Mouse (Mus musculus) lung, postnatal 36 days (tissue): ENCODE measurements around the gene Car7.
"Not testable (repeated sequence)": the region's sequence is repeated elsewhere in the genome, so short reads cannot be mapped to it uniquely, and the experiment has no call there.

Experiments
- DNase-seq: peaks from one replicate; pipeline ENCODE4 v3.0.0; 2022; ENCODE audit warnings: mixed read lengths

The Car7 gene

DNA sequence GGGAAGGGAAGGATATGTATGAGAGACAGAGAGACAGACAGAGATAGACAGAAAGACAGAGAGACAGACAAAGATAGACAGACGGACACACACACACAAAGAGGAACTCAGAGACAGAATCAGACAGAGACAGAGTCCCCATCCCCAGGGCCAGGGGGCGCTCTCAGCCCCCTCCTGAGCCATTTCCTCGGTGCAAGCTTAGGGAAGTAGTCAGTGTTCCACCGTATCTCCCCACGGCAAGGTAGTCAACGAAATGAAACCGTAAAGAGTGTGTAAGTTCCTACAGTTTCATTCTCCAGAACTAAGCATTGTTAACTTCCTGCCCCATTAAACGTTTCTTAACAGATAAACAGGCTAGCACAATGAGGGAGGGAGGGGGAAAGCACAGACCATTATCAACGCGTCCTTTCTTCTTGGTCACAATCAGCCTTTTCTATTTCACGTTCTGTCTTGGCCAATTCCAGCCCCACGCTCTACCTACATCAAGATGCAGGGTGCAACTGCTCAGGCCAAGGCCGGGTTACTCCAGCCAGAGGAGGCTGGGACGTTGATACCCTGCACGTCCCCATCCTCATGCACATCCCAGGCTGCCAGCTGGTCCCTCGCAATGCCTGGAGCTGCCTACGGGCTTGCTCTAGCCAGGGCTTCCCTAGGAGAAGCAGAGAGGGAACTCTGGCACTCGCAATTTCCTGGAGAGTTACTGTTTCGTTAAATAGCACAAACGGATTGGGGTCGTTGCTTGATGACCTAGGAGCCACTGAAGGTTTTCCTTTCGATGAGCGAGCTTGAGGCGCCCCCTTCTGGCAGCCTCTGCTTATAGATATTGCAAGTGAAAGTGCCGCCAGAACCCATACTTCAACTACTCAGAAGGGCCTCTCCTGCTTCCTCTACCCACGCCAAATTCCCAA, 36.2 kb downstream of the Car7 start:
- peak; percentile 94 for DNase-seq

DNA sequence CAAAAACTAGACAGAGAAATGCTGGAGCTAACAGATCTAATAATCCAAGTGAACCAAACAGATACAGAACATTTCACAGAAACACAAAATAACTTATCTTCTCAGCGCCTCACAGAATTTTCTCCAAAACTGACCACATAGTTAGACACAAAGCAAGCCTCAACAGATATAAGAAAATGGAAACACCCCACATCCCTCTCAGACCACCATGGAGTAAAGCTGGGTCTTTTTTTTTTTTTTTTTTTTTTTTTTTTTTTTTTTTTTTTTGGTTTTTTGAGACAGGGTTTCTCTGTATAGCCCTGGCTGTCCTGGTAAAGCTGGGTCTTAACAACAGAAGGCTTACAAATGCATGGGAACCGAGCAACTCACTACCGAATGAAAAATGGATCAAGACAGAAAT, 42.3 kb downstream of the Car7 start:
- DNase-seq = no peak

DNA sequence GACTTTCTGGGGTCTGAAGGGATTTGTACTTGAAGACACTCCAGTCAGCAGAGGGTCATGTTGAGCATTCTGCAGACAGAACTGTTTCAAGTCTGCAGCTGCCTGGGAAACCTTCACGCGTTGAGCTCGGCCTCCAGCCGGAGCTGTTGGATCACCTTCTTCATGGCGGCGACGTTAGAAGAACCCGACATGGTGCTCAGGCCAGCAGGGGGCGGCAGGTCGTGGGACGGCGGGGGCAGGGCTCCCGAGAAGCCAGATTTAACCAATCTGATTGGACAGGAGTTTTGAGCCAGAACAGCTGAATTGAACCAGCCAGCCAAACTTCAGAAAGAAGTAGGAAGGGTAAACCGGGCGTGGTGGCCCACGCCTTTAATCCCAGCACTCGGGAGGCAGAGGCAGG, 43.1 kb downstream of the Car7 start:
- not testable (repeated sequence) for DNase-seq

DNA sequence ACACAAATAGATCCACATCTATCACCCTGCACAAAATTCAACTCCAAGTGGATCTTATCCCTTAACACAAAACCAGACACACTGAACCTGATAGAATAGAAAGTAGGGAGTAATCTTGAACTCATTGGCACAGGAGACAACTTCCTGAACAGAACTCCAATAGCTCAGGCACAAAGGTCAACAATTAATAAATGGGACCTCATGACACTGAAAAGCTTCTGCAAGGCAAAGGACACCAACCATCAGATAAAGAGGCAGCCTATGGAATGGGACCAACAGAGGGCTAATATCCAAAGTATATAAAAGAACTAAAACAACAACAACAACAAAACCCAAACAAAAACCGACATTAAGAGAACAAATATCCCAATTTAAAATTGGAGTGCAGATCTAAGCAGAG, 50.0 kb downstream of the Car7 start:
- DNase-seq = no peak

DNA sequence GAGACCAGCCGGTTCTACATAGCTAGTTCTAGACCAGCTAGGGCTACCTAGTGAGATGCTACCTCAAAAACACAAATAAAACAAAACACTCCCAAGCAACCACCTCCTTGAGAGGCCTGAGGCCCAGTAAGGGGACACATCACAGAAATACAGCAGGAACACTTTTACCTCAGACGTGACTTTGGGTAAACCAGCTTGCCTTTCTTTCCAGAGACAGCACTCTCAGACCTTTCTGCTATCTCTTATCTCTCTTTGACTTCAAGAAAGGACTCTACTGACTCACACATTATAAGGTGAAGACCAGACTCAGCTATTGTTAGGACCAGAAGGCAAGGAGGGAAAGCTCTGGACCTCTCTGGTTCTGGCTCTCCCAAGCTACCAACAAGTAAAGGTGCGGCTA, 55.8 kb downstream of the Car7 start:
- no peak for DNase-seq

DNA sequence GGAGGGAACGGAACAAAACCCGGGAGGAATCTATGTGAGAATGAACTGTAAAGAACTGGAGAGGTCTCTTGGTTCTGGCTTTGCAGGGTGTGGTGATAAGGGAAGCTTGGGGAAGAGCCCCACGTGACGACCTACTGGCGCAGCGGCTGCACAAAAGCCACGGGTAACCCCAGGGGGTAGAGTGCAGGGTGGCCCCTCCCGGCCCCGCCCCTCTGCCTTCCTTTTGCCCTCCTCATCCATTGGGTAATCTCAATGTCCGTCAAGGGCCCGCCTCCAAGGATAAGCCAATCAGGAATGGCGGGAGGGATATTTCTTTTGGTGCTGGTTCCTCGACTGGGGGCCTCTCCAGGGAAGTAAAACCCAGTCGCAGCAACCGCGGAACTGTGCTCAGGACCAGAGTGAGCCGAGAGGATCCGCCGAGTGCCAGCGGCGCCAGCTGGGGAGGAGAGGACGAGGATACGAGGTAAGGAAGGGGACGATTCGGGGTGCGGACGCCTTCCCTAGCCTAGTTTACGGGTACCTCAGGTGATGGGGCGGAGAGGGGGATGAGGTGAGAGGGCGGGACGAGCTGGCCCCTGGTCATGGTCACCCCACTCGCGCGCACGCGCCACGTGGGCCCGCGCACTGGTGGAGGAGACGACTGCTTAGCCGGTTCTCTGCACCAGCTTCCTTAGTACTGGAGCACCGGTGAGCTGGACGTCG, 56.8 kb downstream of the Car7 start, which contains the start of gene Pdp2:
Pdp2 (plus strand) TSS at position 319 of the 702 bp plus-strand sequence.
- DNase-seq = peak; percentile 97

DNA sequence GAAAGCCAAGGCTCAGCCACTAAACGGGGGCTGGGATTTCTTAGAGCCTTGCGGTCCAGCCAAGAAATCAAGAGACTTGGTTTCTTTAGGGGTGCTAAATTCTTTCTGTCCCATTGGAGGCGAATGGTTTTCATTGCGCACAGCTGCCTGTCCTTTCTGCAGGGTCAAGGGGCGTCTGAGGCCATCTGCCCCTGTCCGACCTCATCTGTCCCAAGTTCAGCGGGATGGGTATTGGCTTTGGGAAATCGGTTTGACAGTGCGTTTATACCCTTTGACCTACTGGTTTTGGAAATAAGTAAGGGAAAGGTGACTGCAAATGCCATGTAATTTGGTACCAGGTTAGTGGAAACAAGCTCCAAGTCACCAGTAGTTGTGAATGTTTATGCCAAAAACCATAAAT, 57.4 kb downstream of the Car7 start:
- DNase-seq = no peak

DNA sequence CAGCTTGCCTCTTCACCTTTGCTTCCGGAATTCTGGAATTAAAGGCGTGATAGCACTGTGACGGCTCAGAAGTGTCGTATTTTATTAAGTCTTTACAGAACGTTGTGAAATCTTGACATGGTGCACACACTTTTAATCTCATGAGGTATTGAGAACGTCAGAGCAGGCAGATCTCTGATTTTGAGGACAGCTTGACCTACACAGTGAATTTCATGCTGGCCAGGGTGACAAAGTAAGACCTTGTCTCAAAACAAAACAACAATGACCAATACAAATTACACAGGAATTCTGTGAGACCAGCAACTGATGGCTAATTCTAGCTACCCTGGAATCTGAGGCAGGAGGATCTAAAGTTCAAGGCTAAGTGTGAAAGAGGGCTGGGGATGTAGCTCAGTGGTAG, 58.1 kb downstream of the Car7 start:
- DNase-seq = no peak

DNA sequence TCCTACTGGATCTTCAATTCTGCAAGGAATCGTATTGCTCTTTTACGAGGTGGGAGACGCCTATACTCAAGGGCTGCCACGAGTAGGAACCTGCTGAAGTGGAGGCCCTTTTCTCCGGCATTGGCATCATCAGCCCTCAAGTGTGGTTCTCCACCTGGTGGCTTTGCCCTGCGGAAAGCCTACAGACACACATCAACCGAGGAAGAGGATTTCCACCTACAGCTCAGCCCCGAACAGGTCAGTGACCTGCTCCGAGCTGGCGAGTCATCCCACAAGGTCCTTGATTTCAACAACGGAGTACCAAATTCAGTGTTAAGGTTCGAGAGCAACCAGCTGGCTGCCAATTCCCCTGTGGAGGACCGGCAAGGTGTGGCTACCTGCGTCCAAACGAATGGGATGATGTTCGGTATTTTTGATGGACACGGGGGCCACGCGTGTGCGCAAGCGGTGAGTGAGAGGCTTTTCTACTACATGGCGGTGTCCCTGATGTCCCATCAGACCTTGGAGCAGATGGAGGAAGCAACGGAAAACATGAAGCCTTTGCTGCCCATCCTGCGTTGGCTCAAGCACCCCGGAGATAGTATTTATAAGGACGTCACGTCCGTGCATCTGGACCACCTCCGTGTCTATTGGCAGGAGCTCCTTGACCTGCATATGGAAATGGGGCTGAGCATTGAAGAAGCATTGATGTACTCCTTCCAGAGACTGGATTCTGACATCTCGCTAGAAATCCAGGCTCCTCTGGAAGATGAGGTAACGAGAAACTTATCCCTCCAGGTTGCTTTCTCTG, 59.2 kb downstream of the Car7 start:
- peak; percentile 13 for DNase-seq

DNA sequence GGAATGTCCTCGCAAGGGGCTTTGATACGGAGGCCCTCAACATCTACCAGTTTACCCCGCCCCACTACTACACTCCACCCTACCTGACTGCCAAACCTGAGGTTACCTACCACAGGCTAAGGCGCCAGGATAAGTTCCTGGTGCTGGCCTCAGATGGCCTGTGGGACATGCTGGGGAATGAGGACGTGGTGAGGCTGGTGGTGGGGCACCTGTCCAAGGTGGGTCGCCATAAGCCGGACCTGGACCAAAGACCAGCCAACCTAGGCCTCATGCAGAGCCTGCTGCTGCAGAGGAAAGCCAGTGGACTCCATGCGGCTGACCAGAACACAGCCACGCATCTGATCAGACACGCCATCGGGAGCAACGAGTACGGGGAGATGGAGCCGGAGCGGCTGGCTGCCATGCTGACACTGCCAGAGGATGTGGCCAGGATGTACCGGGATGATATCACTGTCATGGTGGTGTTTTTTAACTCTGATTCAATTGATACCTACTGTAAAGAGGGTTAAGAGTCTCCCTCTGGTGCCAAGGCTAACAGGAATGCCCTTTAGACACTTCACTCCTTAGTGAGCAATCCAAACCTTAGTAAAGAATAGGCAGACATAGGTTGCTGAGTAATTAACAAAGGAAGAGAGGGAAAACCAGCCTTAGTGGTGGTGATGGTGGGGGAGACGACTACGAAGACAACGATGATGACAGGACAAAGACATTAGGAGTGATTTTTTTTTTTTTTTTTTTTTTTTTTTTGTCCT, 60.3 kb downstream of the Car7 start:
- DNase-seq = no peak

DNA sequence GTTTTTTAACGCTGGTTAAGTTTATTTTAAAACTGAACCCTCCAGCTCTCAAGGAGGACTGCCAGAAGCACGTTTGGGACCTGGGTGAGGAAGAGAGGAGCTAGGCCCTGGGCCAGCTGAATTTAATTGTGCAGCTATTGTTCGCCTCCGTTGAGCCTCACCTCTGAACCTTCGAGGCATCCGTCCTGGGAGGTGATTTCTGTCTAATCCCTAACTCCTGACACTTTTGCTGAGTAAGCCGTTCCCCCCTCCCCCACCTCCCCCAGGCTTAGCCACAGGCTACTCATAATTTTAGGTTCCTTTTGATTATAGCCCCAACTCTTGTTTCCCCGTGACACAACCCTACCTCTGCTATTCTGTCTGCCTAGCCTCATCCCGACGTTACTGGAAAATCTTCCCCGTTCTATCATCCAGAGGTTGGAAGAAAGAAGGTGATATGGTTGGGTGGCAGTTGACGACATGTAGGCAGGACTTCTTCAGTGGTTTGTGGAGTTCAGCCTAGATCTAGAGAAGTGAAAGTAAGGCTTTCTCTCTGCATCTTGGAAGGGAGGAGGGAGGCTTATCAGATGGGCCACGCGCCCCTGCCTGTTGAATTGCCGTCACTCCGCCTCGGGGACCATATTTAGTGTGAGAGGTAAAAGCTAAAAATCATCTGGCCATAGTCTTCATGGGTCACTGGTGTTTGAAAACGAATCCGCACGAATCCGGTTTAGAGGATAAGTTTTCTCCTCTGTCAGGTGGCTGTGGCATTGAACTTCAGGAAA, 61.5 kb downstream of the Car7 start:
- DNase-seq = no peak

DNA sequence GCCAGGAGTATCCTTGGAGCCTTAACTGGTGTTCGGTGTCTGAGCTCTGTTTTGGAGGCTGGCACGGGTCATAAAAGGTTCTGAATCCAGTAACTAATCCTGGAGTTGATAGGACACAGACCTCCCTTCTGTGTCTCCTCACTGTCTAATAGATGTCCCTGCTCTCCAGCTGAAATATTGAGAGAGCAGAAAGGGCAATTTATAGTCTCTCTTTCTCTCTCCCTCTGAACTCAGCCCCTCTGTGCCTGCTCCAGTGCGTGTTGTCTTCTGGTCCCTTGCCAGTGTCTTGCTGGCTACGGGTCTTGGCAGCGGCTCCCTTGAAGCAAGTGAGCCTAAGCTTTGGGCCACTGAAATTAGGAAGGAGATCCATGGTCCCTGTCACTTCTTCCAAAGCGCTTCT, 63.2 kb downstream of the Car7 start:
- peak; percentile 27 for DNase-seq

DNA sequence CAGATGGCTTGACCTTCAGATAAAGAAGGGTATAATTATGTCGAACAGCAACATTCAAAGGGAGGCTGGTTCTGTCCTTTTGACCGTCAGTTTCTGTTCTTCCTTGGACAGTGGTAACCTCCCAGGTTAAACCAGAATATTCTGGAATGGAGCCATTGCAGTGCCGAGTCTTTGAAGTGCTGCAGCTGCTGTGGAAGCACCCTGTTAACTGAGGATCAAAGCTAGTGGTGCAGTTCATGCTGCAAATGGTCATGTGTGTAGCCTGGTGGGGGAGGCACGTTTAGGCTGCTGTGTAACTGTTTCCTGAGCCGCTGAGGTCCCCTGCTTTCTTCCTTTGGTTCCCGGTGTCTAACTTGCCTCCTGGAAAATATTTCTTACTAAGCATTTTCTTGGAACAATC, 64.0 kb downstream of the Car7 start:
- no peak for DNase-seq
